Comparison of ENCODE assay signal across 24 mouse cellular contexts in the genomic region with DNA sequence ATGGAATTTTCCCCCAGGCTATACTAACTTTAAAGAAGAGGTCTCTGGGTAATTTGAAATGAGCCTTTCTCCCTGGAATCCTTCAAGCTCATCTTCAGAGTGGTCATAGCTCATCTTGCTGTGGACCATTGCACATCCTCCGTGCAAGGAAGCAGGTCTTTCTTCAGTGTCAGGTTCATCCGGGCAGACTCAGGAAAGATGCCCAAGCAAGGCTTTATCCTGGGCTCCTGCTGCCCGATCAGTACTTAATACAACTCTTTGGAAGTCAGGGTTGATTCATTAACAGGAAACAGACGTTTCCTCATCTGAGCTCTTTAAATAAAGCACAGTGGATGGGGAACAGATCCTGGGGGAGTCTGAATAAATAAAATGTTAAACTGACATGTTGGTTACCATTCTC.
DNase-seq lines count a peak whose midpoint lies in the region; ATAC-seq and TF ChIP-seq lines count a peak whose summit lies in the region.
"Had no signal": no experiment of that assay in that cellular context is flagged by ENCODE, and none has a peak within 500 bp of the region (broad histone marks: within the 10 kb centered on the region; RNA-seq: fewer than 3 reads in every experiment).

No protein-coding gene starts in this region.

- H3K9ac ChIP-seq in kidney, embryonic 15.5 days, result no peak overlapping the region
- no peak overlapping the region for H3K9ac ChIP-seq in lung, postnatal 0 days (replicated peaks; ENCODE audit: low read depth)
- H3K9ac ChIP-seq: embryonic facial prominence, embryonic 15.5 days; forebrain, embryonic 12.5 days; forebrain, postnatal 0 days; limb, embryonic 13.5 days; midbrain, embryonic 15.5 days; neural tube, embryonic 15.5 days; stomach, embryonic 15.5 days had no signal

- WGBS in kidney, embryonic 15.5 days, result 40% methylated on average over 4 of the region's 4 CpGs
- 57% methylated on average over 4 of the region's 4 CpGs for WGBS in lung, postnatal 0 days

- H3K4me3 ChIP-seq in kidney, embryonic 15.5 days (replicated peaks), result no peak overlapping the region
- H3K4me3 ChIP-seq in lung, postnatal 0 days (ENCODE audit: low read depth, low read length), result no peak overlapping the region
- H3K4me3 ChIP-seq: embryonic facial prominence, embryonic 10.5 days; embryonic facial prominence, embryonic 15.5 days; forebrain, embryonic 12.5 days; limb, embryonic 13.5 days; midbrain, embryonic 10.5 days; midbrain, embryonic 15.5 days; neural tube, embryonic 15.5 days; stomach, embryonic 15.5 days had no signal

- no peaks in the 10 kb centered on the region for H3K9me3 ChIP-seq in kidney, embryonic 15.5 days (replicated peaks)
- H3K9me3 ChIP-seq in lung, postnatal 0 days (ENCODE audit: low read length), result no peaks in the 10 kb centered on the region
- H3K9me3 ChIP-seq: embryonic facial prominence, embryonic 10.5 days; embryonic facial prominence, embryonic 15.5 days; forebrain, embryonic 12.5 days; limb, embryonic 13.5 days; midbrain, embryonic 10.5 days; midbrain, embryonic 15.5 days; neural tube, embryonic 15.5 days; stomach, embryonic 15.5 days had no signal

- H3K4me2 ChIP-seq in kidney, embryonic 15.5 days, result no peak overlapping the region
- no peak overlapping the region for H3K4me2 ChIP-seq in lung, postnatal 0 days (replicated peaks; ENCODE audit: low read depth, low read length)
- H3K4me2 ChIP-seq: embryonic facial prominence, embryonic 15.5 days; forebrain, embryonic 12.5 days; limb, embryonic 13.5 days; liver, embryonic 11.5 days; midbrain, embryonic 15.5 days; neural tube, embryonic 15.5 days; stomach, embryonic 15.5 days had no signal

- peak; percentile 30; the same call in 1 of the 2 replicates for TF ChIP-seq EP300 in lung, postnatal 0 days (IDR thresholded peaks at IDR 0.05)

- H3K27ac ChIP-seq in kidney, embryonic 15.5 days, result no peak overlapping the region
- H3K27ac ChIP-seq in lung, postnatal 0 days (ENCODE audit: low read length), result no peak overlapping the region
- H3K27ac ChIP-seq: embryonic facial prominence, embryonic 10.5 days; embryonic facial prominence, embryonic 15.5 days; forebrain, embryonic 12.5 days; limb, embryonic 13.5 days; midbrain, embryonic 10.5 days; midbrain, embryonic 15.5 days; neural tube, embryonic 15.5 days; stomach, embryonic 15.5 days had no signal

- no peaks in the 10 kb centered on the region for H3K4me1 ChIP-seq in kidney, embryonic 15.5 days
- H3K4me1 ChIP-seq in lung, postnatal 0 days (ENCODE audit: insufficient read depth, low read depth, low read length), result no peaks in the 10 kb centered on the region
- H3K4me1 ChIP-seq: embryonic facial prominence, embryonic 15.5 days; forebrain, embryonic 12.5 days; midbrain, embryonic 10.5 days; midbrain, embryonic 15.5 days; stomach, embryonic 15.5 days had no signal

- ATAC-seq in kidney, embryonic 15.5 days (replicated peaks; ENCODE audit: low FRiP score), result no peak
- ATAC-seq in lung, postnatal 0 days, result peak; percentile 37; the same call in 1 of the 2 replicates
- ATAC-seq: forebrain, postnatal 0 days; hindbrain, embryonic 16.5 days; intestine, embryonic 16.5 days; midbrain, embryonic 15.5 days had no signal

- TF ChIP-seq CTCF in lung, postnatal 0 days (IDR thresholded peaks at IDR 0.05), result no peak

- no peaks in the 10 kb centered on the region for H3K27me3 ChIP-seq in kidney, embryonic 15.5 days
- H3K27me3 ChIP-seq in lung, postnatal 0 days (replicated peaks; ENCODE audit: insufficient read depth, low read length), result no peaks in the 10 kb centered on the region
- H3K27me3 ChIP-seq: embryonic facial prominence, embryonic 15.5 days; forebrain, embryonic 12.5 days; limb, embryonic 13.5 days; midbrain, embryonic 15.5 days; neural tube, embryonic 15.5 days; stomach, embryonic 15.5 days had no signal

- no peaks in the 10 kb centered on the region for H3K36me3 ChIP-seq in kidney, embryonic 15.5 days
- no peaks in the 10 kb centered on the region for H3K36me3 ChIP-seq in lung, postnatal 0 days (ENCODE audit: insufficient read depth, low read length)
- H3K36me3 ChIP-seq: embryonic facial prominence, embryonic 10.5 days; embryonic facial prominence, embryonic 15.5 days; forebrain, embryonic 12.5 days; limb, embryonic 13.5 days; midbrain, embryonic 10.5 days; midbrain, embryonic 15.5 days; neural tube, embryonic 15.5 days; stomach, embryonic 15.5 days had no signal

- peak; percentile 46 for DNase-seq in kidney, adult 11 months
- DNase-seq in lung, postnatal 0 days (ENCODE audit: low spot score), result peak; percentile 11
- DNase-seq in lung, postnatal 25 days (ENCODE audit: low spot score), result no peak
- peak; percentile 51 for DNase-seq in kidney, postnatal 14 days
- peak; percentile 5 to 30 for DNase-seq in lung, postnatal 4 days
- DNase-seq in adrenal gland, adult 8-10 months, result no peak
- no peak for DNase-seq in thymus, postnatal 4 days
- DNase-seq: adrenal gland, postnatal 25 days; cerebellum, adult 11-12 months; cerebellum, adult 9-11 months; forebrain, postnatal 0 days; right cerebral cortex, postnatal 25 days had no signal

Comparison
In these comparisons a context has a peak if more than half of its experiments do, and no peak if none do; other contexts are left out.
1. DNase-seq: peak in kidney, adult 11 months (single experiment), lung, postnatal 0 days (single experiment), kidney, postnatal 14 days (single experiment) and lung, postnatal 4 days (2 of 2); none in lung, postnatal 25 days (single experiment), adrenal gland, adult 8-10 months (single experiment) and thymus, postnatal 4 days (single experiment).